Mouse (Mus musculus) kidney, embryonic 16.5 days (tissue): ENCODE results near the gene Trpm4. TPM values are rescaled to one million over a fixed set of nuclear protein-coding genes. Genes with fewer than 3 reads are reported as not detected.
"Not testable (repeated sequence)": the region's sequence is repeated elsewhere in the genome, so short reads cannot be mapped to it uniquely, and the experiment has no call there.

ENCODE experiments used
- ATAC-seq: fragments of 200-750 bp; cut with Nextera tagmentation; 2 replicates; pipeline ENCODE4 v1.8.0; 2017; ENCODE audit warnings: moderate TSS enrichment; ENCODE audit not compliant: low FRiP score, low TSS enrichment
- H3K27ac ChIP-seq: fragments of 300-500 bp; sonication (generic); 2 replicates; pipeline ENCODE4 v1.5.1; 2014; ENCODE audit warnings: low read length
- H3K27me3 ChIP-seq: fragments of 300-500 bp; sonication (generic); 2 replicates; pipeline ENCODE4 v1.6.1; 2014; ENCODE audit warnings: low read length, control low read depth, mixed read lengths; ENCODE audit not compliant: insufficient read depth
- H3K36me3 ChIP-seq: fragments of 300-500 bp; sonication (generic); 2 replicates; pipeline ENCODE4 v1.6.1; 2014; ENCODE audit warnings: low read length, control low read depth, mixed read lengths; ENCODE audit not compliant: insufficient read depth
- H3K4me1 ChIP-seq: fragments of 300-500 bp; sonication (generic); 2 replicates; pipeline ENCODE4 v1.6.1; 2014; ENCODE audit warnings: low read length, control low read depth, mixed read lengths; ENCODE audit not compliant: insufficient read depth
- H3K4me2 ChIP-seq: fragments of 300-500 bp; sonication (generic); replicated peaks from 2 replicates; pipeline ENCODE4 v1.6.1; 2014; ENCODE audit warnings: low read depth, low read length
- H3K4me3 ChIP-seq: fragments of 300-500 bp; sonication (generic); 2 replicates; pipeline ENCODE4 v1.5.1; 2014; ENCODE audit warnings: mild to moderate bottlenecking, low read length
- H3K9ac ChIP-seq: fragments of 300-500 bp; sonication (generic); replicated peaks from 2 replicates; pipeline ENCODE4 v1.6.1; 2014; ENCODE audit warnings: low read length
- H3K9me3 ChIP-seq: fragments of 300-500 bp; sonication (generic); 2 replicates; pipeline ENCODE4 v1.6.1; 2016; ENCODE audit warnings: low read length, control low read depth
- WGBS: fragments of 180-500 bp; shearing (Covaris S2); extraction: QIAGEN DNeasy Blood & Tissue Kit; methylation state at CpG from one replicate; pipeline ENCODE4 v1.1.7; 2014; 5-methylcytosine and 5-hydroxymethylcytosine counted together
- polyA plus RNA-seq: library from polyadenylated mRNA; unstranded; fragments of >200 nt; fragmentation: Nextera tagmentation; extraction: Ambion mirVana; gene quantifications from 2 replicates; pipeline ENCODE4 v1.2.1, GENCODE M21; 2015

The Trpm4 gene
- polyA plus RNA-seq, 1 experiment from 2014 or later, result 23.6 TPM

- 39% methylated on average over 10 of the region's 10 CpGs for WGBS
- no peak overlapping the region for H3K4me3 ChIP-seq
- H3K4me1 ChIP-seq, result no peaks in the 10 kb centered on the region; the same call in 1 of the 2 replicates
- H3K27me3 ChIP-seq, result no peaks in the 10 kb centered on the region
- no peak overlapping the region for H3K27ac ChIP-seq
- no peaks in the 10 kb centered on the region for H3K36me3 ChIP-seq
- 0 out of 2 replicates have a peak, but pooled peaks have one; percentile 21 for ATAC-seq
- H3K4me2 ChIP-seq, result no peak overlapping the region
- H3K9me3 ChIP-seq, result no peaks in the 10 kb centered on the region
- H3K9ac ChIP-seq, result no peak overlapping the region
Measured at GRCm38 (mm10) chr7:45272786-45273412, 60.7 kb downstream of the Trpm4 start.

- Histone ChIP-seq H3K27ac (no peak overlapping the region), H3K27me3 (no peaks in the 10 kb centered on the region), H3K36me3 (no peaks in the 10 kb centered on the region), H3K4me2 (no peak overlapping the region), H3K4me1 (no peaks in the 10 kb centered on the region), H3K9me3 (no peaks in the 10 kb centered on the region), H3K4me3 (no peak overlapping the region), H3K9ac (no peak overlapping the region)
- ATAC-seq, result no peak
- WGBS, result 56% methylated on average over 1 of the region's 1 CpGs
Measured at GRCm38 (mm10) chr7:45265518-45265917, 68.1 kb downstream of the Trpm4 start.

- H3K4me2 ChIP-seq, result no peak overlapping the region
- no peak overlapping the region for H3K4me3 ChIP-seq
- no peaks in the 10 kb centered on the region for H3K27me3 ChIP-seq
- no peaks in the 10 kb centered on the region for H3K36me3 ChIP-seq
- no peak overlapping the region for H3K9ac ChIP-seq
- no peaks in the 10 kb centered on the region for H3K4me1 ChIP-seq
- H3K9me3 ChIP-seq, result no peaks in the 10 kb centered on the region
- H3K27ac ChIP-seq, result no peak overlapping the region
- ATAC-seq, result no peak
- 66% methylated on average over 3 of the region's 3 CpGs for WGBS
Measured at GRCm38 (mm10) chr7:45264348-45264747, 69.2 kb downstream of the Trpm4 start.

- Histone ChIP-seq H3K9ac (no peak overlapping the region), H3K27ac (no peak overlapping the region), H3K4me3 (no peak overlapping the region), H3K4me2 (no peak overlapping the region), H3K27me3 (no peaks in the 10 kb centered on the region), H3K4me1 (no peaks in the 10 kb centered on the region), H3K36me3 (no peaks in the 10 kb centered on the region), H3K9me3 (no peaks in the 10 kb centered on the region)
- WGBS, result 57% methylated on average over 7 of the region's 7 CpGs
- ATAC-seq, result no peak
Measured at GRCm38 (mm10) chr7:45263006-45263607, 70.5 kb downstream of the Trpm4 start.

GRCm38 (mm10) chr7:45262266-45262665 lies 71.3 kb downstream of the Trpm4 start:
- WGBS, result 55% methylated on average over 7 of the region's 7 CpGs
- H3K36me3 ChIP-seq, result no peaks in the 10 kb centered on the region
- no peaks in the 10 kb centered on the region for H3K4me1 ChIP-seq
- H3K9ac ChIP-seq, result no peak overlapping the region
- no peak overlapping the region for H3K4me3 ChIP-seq
- no peaks in the 10 kb centered on the region for H3K27me3 ChIP-seq
- no peaks in the 10 kb centered on the region for H3K9me3 ChIP-seq
- ATAC-seq, result no peak
- no peak overlapping the region for H3K4me2 ChIP-seq
- H3K27ac ChIP-seq, result no peak overlapping the region

DNA sequence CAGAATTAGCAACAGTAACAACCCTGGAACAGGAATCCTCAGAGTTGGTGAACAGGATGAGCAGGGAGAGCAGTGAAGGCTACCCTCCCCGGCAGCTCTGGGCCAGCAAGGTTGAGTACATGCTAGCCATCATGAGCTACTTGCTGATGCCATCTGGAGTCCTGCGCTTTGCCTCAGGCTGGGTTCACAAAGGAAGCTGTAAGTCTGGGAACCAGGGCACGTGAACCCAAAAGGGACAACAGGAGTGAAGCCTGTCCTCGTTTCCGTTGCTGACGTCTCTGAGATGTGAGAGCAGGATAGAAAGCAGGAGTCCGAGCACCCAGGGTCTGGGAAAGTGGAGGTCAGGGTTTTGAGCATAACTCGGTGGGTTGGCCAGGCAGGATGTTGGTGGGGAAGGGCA lies 74.3 kb downstream of the Trpm4 start:
- WGBS, result 82% methylated on average over 8 of the region's 8 CpGs
- Histone ChIP-seq H3K4me2 (no peak overlapping the region), H3K4me1 (no peaks in the 10 kb centered on the region), H3K9me3 (no peaks in the 10 kb centered on the region), H3K36me3 (no peaks in the 10 kb centered on the region), H3K27me3 (no peaks in the 10 kb centered on the region), H3K27ac (no peak overlapping the region), H3K4me3 (no peak overlapping the region), H3K9ac (no peak overlapping the region)
- ATAC-seq, result no peak

- ATAC-seq, result no peak
- Histone ChIP-seq H3K4me3 (no peak overlapping the region), H3K9me3 (no peaks in the 10 kb centered on the region), H3K4me2 (no peak overlapping the region), H3K9ac (no peak overlapping the region), H3K27ac (no peak overlapping the region), H3K36me3 (no peaks in the 10 kb centered on the region), H3K27me3 (no peaks in the 10 kb centered on the region), H3K4me1 (no peaks in the 10 kb centered on the region)
- WGBS, result 53% methylated on average over 11 of the region's 11 CpGs
Measured at GRCm38 (mm10) chr7:45257063-45257840, 76.3 kb downstream of the Trpm4 start.

DNA sequence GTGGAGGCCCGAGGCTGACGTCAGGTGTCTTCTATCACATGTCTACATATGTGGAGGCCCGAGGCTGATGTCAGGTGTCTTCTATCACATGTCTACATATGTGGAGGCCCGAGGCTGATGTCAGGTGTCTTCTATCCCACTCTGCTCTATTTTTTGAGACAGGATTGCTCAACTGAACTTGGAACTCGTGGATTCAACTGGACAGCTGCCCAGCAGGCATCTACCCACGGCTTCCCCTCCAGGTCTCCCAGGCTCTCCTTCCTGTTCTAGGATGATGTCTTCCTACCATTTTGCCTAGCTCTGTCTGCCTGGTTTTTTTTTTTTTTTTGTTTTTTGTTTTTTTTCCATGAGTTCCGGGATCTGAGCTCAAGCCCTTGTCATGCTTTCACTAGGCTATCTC lies 77.8 kb downstream of the Trpm4 start:
- ATAC-seq, H3K27me3 ChIP-seq: not testable (repeated sequence)
- 58% methylated on average over 5 of the region's 7 CpGs for WGBS

GRCm38 (mm10) chr7:45253806-45254205 lies 79.8 kb downstream of the Trpm4 start:
- Histone ChIP-seq H3K27ac (no peak overlapping the region), H3K4me2 (no peak overlapping the region), H3K9me3 (no peaks in the 10 kb centered on the region), H3K36me3 (no peaks in the 10 kb centered on the region), H3K27me3 (no peaks in the 10 kb centered on the region), H3K4me3 (no peak overlapping the region), H3K4me1 (no peaks in the 10 kb centered on the region), H3K9ac (no peak overlapping the region)
- 87% methylated on average over 8 of the region's 8 CpGs for WGBS
- no peak for ATAC-seq

More for the DNA sequence above, 77.8 kb downstream of the Trpm4 start:
- H3K4me1 ChIP-seq, H3K4me3 ChIP-seq, H3K36me3 ChIP-seq, H3K9ac ChIP-seq, H3K27ac ChIP-seq, H3K9me3 ChIP-seq, H3K4me2 ChIP-seq: not testable (repeated sequence)
